Mouse (Mus musculus) myocyte (in vitro differentiated cells): ENCODE data around the gene Itga6.

Experiments
- CEBPB ChIP-seq: IDR thresholded peaks from 2 replicates; pipeline ENCODE4 v1.6.1; 2011; ENCODE audit warnings: mild to moderate bottlenecking, moderate library complexity; ENCODE audit not compliant: poor library complexity, insufficient read depth, severe bottlenecking
- E2F4 ChIP-seq: IDR thresholded peaks from one replicate; pipeline ENCODE4 v1.6.1; 2011; ENCODE audit warnings: mild to moderate bottlenecking, control low read depth, moderate library complexity; ENCODE audit not compliant: insufficient read depth
- MAX ChIP-seq: IDR thresholded peaks from one replicate; pipeline ENCODE4 v1.6.1; 2011; ENCODE audit warnings: low read depth, mild to moderate bottlenecking, control low read depth
- MYOD1 ChIP-seq, 3 experiments: IDR thresholded peaks; one replicate each; pipeline ENCODE4 v1.6.1; 2011; ENCODE audit warnings: control low read depth in 2 of 3, low read depth in 2 of 3, mild to moderate bottlenecking in 2 of 3, moderate library complexity in 1 of 3; ENCODE audit not compliant: insufficient read length in 2 of 3, control insufficient read depth in 1 of 3
- MYOG ChIP-seq, 3 experiments: IDR thresholded peaks; one replicate each; pipeline ENCODE4 v1.6.1; 2011; ENCODE audit warnings: control low read depth in 2 of 3, low read depth in 2 of 3, mild to moderate bottlenecking in 2 of 3; ENCODE audit not compliant: insufficient read length in 2 of 3, control insufficient read depth in 1 of 3, insufficient read depth in 1 of 3
- POLR2A ChIP-seq: IDR thresholded peaks from one replicate; pipeline ENCODE4 v1.6.1; 2011; ENCODE audit warnings: low read depth, mild to moderate bottlenecking, control low read depth, moderate library complexity; ENCODE audit not compliant: insufficient read length
- POLR2AphosphoS2 ChIP-seq: IDR thresholded peaks from one replicate; pipeline ENCODE4 v1.6.1; 2011; ENCODE audit warnings: low read depth, control low read depth; ENCODE audit not compliant: insufficient read length
- REST ChIP-seq: IDR thresholded peaks from one replicate; pipeline ENCODE4 v1.6.1; 2011; ENCODE audit warnings: mild to moderate bottlenecking, control low read depth, moderate library complexity; ENCODE audit not compliant: insufficient read depth, insufficient read length
- SRF ChIP-seq: IDR thresholded peaks from one replicate; pipeline ENCODE4 v1.6.1; 2011; ENCODE audit warnings: low read depth; ENCODE audit not compliant: control insufficient read depth, insufficient read length
- TCF12 ChIP-seq: IDR thresholded peaks from one replicate; pipeline ENCODE4 v1.6.1; 2011; ENCODE audit warnings: mild to moderate bottlenecking, control low read depth; ENCODE audit not compliant: poor library complexity, insufficient read depth, severe bottlenecking
- TCF3 ChIP-seq: IDR thresholded peaks from one replicate; pipeline ENCODE4 v1.6.1; 2011; ENCODE audit warnings: low read depth, control low read depth; ENCODE audit not compliant: insufficient read length
- USF1 ChIP-seq: IDR thresholded peaks from one replicate; pipeline ENCODE4 v1.6.1; 2011; ENCODE audit warnings: low read depth, mild to moderate bottlenecking, control low read depth, moderate library complexity

DNA sequence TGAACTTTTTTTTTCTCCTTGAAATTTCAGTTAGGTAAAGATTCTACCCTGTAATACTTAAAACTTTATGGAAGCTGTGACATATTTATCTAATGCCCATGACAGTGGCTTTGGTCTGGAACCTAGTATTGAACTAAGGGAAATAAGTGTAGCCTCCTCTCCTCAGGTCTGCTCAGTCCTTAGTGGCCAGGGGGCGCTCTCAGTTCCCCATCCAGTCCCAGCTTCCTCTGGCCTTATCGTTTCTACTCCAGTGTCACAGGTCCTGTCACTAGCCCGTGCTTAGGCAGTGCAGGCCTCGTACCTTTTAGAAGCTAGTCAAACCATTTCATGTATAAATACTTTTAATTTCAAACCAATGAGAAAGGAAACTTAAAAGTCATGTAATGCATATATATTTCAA is 143.0 kb downstream of the Itga6 start:
- TF ChIP-seq POLR2A (no peak), MYOG (IDR thresholded peaks at IDR 0.05; ENCODE audit: control insufficient read depth in 1 of 3, insufficient read depth in 1 of 3, insufficient read length in 2 of 3, low read depth in 2 of 3) (no peak), TCF12 (no peak), MYOD1 (IDR thresholded peaks at IDR 0.05; ENCODE audit: control insufficient read depth in 1 of 3, insufficient read length in 2 of 3, low read depth in 2 of 3) (no peak), MAX (no peak), E2F4 (no peak), USF1 (no peak), POLR2AphosphoS2 (no peak), TCF3 (no peak), CEBPB (no peak), SRF (no peak), REST (no peak)
